Mouse (Mus musculus) testis, adult 2 months (tissue): ENCODE data around the gene Dpy19l3.

Experiments
- CTCF ChIP-seq: fragments of 200-500 bp; IDR thresholded peaks from 2 replicates; pipeline ENCODE4 v1.5.1; 2012; ENCODE audit warnings: low read depth, mild to moderate bottlenecking, inconsistent platforms, low read length, moderate library complexity; ENCODE audit not compliant: control insufficient read depth, insufficient read depth, insufficient replicate concordance
- POLR2A ChIP-seq: fragments of 200-500 bp; IDR thresholded peaks from 2 replicates; pipeline ENCODE4 v1.6.1; 2012; ENCODE audit warnings: low read depth, mild to moderate bottlenecking, inconsistent platforms, low read length, moderate library complexity; ENCODE audit not compliant: control insufficient read depth

DNA sequence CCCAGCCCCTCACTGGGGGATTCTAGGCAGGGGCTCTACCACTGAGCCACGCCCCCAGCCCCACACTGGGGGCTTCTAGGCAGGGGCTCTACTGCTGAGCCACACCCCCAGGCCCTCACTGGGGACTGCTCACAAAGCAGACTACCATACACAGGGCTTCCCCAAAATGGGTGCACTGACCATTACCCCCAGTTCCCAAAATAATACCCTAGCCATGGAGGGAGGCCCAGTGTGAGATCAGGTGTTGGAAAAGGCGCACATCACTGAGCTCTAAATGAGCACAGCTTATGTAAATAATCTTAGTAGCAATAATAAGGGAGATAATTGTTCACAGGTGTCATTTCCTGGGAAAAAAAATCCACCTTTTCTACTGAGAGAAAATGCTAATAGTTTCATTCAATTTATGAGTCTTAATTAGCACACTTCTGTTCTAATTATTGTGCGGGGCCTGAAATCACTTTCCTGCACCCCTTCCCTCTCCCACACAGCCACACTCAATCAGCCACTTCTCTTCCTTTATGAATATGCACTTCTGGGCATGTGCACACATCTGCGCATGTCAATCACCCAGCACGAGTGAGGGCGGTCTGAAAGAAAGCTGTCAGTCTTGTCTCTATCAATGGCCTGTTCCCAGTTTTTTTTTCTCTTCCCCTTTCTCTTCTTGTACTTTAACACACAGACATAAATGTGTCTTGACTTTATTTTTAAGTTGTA is 70.7 kb downstream of the Dpy19l3 start:
- TF ChIP-seq CTCF = no peak
- no peak for TF ChIP-seq POLR2A
